Mouse (Mus musculus) limb, embryonic 14.5 days (tissue): ENCODE data around the gene Ndufb3. TPM values are rescaled to one million over a fixed set of nuclear protein-coding genes. Genes with fewer than 3 reads are reported as not detected.

Experiments
- polyA plus RNA-seq, 2 experiments: library from polyadenylated mRNA; depleted of rRNA in 1 of 2; stranded (reverse) in 1 of 2; unstranded in 1 of 2; fragments of >200 nt; fragmentation: Nextera tagmentation in 1 of 2; extraction: Ambion mirVana in 1 of 2; gene quantifications; 2 replicates each; pipeline versions ENCODE4 v1.2.1 to v1.2.3; 2012 to 2014

Gene Ndufb3
- polyA plus RNA-seq, 2 experiments: 136 to 164 TPM

Other genes starting within 250 kb of the Ndufb3 start
- gene Bzw1, start 193.5 kb upstream of the Ndufb3 start, polyA plus RNA-seq (2012; rRNA removed): 105 and 112 TPM in 2 replicates
- gene Bzw1, start 193.5 kb upstream of the Ndufb3 start, polyA plus RNA-seq (2014; fragmentation: Nextera tagmentation; extraction: Ambion mirVana): 350 and 367 TPM in 2 replicates
- 295 and 381 TPM in 2 replicates for gene Clk1, start 162.3 kb upstream of the Ndufb3 start, polyA plus RNA-seq (2012; rRNA removed)
- gene Clk1, start 162.3 kb upstream of the Ndufb3 start, polyA plus RNA-seq (2014; fragmentation: Nextera tagmentation; extraction: Ambion mirVana): 197 and 236 TPM in 2 replicates
- gene Nif3l1, start 141.2 kb upstream of the Ndufb3 start, polyA plus RNA-seq (2012; rRNA removed): 40.5 and 45.0 TPM in 2 replicates
- 43.6 and 46.1 TPM in 2 replicates for gene Nif3l1, start 141.2 kb upstream of the Ndufb3 start, polyA plus RNA-seq (2014; fragmentation: Nextera tagmentation; extraction: Ambion mirVana)
- 33.1 and 40.9 TPM in 2 replicates for gene Ppil3, start 140.9 kb upstream of the Ndufb3 start, polyA plus RNA-seq (2012; rRNA removed)
- 56.0 and 59.4 TPM in 2 replicates for gene Ppil3, start 140.9 kb upstream of the Ndufb3 start, polyA plus RNA-seq (2014; fragmentation: Nextera tagmentation; extraction: Ambion mirVana)
- 21.5 and 23.5 TPM in 2 replicates for gene Orc2, start 81.3 kb upstream of the Ndufb3 start, polyA plus RNA-seq (2012; rRNA removed)
- gene Orc2, start 81.3 kb upstream of the Ndufb3 start, polyA plus RNA-seq (2014; fragmentation: Nextera tagmentation; extraction: Ambion mirVana): 29.4 and 34.1 TPM in 2 replicates
- gene Fam126b, start 61 bp upstream of the Ndufb3 start, polyA plus RNA-seq (2012; rRNA removed): 3.1 and 3.2 TPM in 2 replicates
- 7.2 and 8.9 TPM in 2 replicates for gene Fam126b, start 61 bp upstream of the Ndufb3 start, polyA plus RNA-seq (2014; fragmentation: Nextera tagmentation; extraction: Ambion mirVana)
- not detected in 2 replicates for gene Als2cr12, start 109.6 kb downstream of the Ndufb3 start, polyA plus RNA-seq (2012; rRNA removed)
- gene Als2cr12, start 109.6 kb downstream of the Ndufb3 start, polyA plus RNA-seq (2014; fragmentation: Nextera tagmentation; extraction: Ambion mirVana): 0.12 TPM in 1 of 2 replicates, not detected in the other
- gene Cflar, start 125.1 kb downstream of the Ndufb3 start, polyA plus RNA-seq (2012; rRNA removed): 28.9 and 30.9 TPM in 2 replicates
- gene Cflar, start 125.1 kb downstream of the Ndufb3 start, polyA plus RNA-seq (2014; fragmentation: Nextera tagmentation; extraction: Ambion mirVana): 34.1 and 37.2 TPM in 2 replicates
- 9.1 and 14.8 TPM in 2 replicates for gene Casp8, start 209.0 kb downstream of the Ndufb3 start, polyA plus RNA-seq (2012; rRNA removed)
- 25.3 and 27.3 TPM in 2 replicates for gene Casp8, start 209.0 kb downstream of the Ndufb3 start, polyA plus RNA-seq (2014; fragmentation: Nextera tagmentation; extraction: Ambion mirVana)